22 mouse cellular contexts compared by ENCODE assay signal in the genomic region with DNA sequence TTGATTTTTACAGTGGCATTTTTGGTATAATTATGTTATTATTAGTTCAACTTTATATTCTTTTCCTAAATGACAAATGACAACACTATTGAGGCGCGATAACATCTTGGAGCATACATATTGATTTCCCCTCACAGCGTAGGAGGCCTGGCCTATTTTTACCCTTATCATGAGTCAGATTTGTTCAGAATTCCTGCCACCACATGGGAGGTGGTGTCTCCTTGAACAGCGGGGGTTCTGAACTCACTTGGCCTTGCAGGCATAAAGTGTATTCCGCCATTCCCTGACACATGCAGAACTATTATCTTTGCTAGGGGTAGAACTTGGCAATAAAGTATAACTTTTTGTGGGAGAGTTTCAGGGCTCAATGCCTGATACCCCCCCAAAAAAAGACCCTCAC. TPM values are rescaled to one million over a fixed set of nuclear protein-coding genes. Genes with fewer than 3 reads are reported as not detected.
DNase-seq lines count a peak whose midpoint lies in the region; ATAC-seq lines count a peak whose summit lies in the region.
"Had no signal": no experiment of that assay in that cellular context is flagged by ENCODE, and none has a peak within 500 bp of the region (broad histone marks: within the 10 kb centered on the region; RNA-seq: fewer than 3 reads in every experiment).

No protein-coding gene starts in this region.

- no peak overlapping the region for H3K4me2 ChIP-seq in forebrain, embryonic 16.5 days (ENCODE audit: low read length)
- H3K4me2 ChIP-seq: embryonic facial prominence, embryonic 15.5 days; hindbrain, embryonic 13.5 days had no signal

- H3K4me3 ChIP-seq in forebrain, embryonic 16.5 days (replicated peaks; ENCODE audit: low read length) = no peak overlapping the region
- H3K4me3 ChIP-seq: embryonic facial prominence, embryonic 15.5 days; erythroblast, embryonic 14.5 days; forebrain, embryonic 10.5 days; heart, embryonic 10.5 days; hindbrain, embryonic 13.5 days had no signal

- peak; percentile 72 for DNase-seq in adrenal gland, adult 2 months
- no peak for DNase-seq in adrenal gland, postnatal 4 days (ENCODE audit: low spot score in 2 of 2)
- peak; percentile 66 for DNase-seq in layer of hippocampus, adult 9-11 months
- no peak for DNase-seq in layer of hippocampus, postnatal 25 days (ENCODE audit: extremely low spot score in 1 of 2, low spot score in 1 of 2)
- peak; percentile 29 for DNase-seq in adrenal gland, postnatal 10 days
- peak; percentile 78 for DNase-seq in brain, adult 2 months (ENCODE audit: low read depth, low spot score)
- DNase-seq in urinary bladder, adult 18-20 months (ENCODE audit: low spot score in 2 of 2) = no peak
- DNase-seq: cerebellum, adult 2 months; cerebellum, postnatal 14 days; embryo, embryonic 11 days; gastrocnemius, postnatal 36 days; heart, adult 18-20 months; heart, postnatal 10 days had no signal

- no peaks in the 10 kb centered on the region for H3K9me3 ChIP-seq in forebrain, embryonic 16.5 days (ENCODE audit: control insufficient read depth, low read length)
- H3K9me3 ChIP-seq: embryonic facial prominence, embryonic 15.5 days; forebrain, embryonic 10.5 days; heart, embryonic 10.5 days; hindbrain, embryonic 13.5 days had no signal

- no peak overlapping the region for H3K27ac ChIP-seq in forebrain, embryonic 16.5 days (ENCODE audit: low read length)
- H3K27ac ChIP-seq: embryonic facial prominence, embryonic 15.5 days; forebrain, embryonic 10.5 days; heart, embryonic 10.5 days; hindbrain, embryonic 13.5 days had no signal

- H3K36me3 ChIP-seq in forebrain, embryonic 16.5 days (ENCODE audit: control insufficient read depth, insufficient read depth) = no peaks in the 10 kb centered on the region

- no peaks in the 10 kb centered on the region; the same call in 1 of the 2 replicates for H3K4me1 ChIP-seq in forebrain, embryonic 16.5 days (replicated peaks; ENCODE audit: control insufficient read depth, insufficient read depth, low read length)

- H3K27me3 ChIP-seq in forebrain, embryonic 16.5 days (replicated peaks; ENCODE audit: control insufficient read depth, insufficient read depth, low read length) = no peaks in the 10 kb centered on the region
- H3K27me3 ChIP-seq: embryonic facial prominence, embryonic 15.5 days; hindbrain, embryonic 13.5 days had no signal

- no peak overlapping the region for H3K9ac ChIP-seq in forebrain, embryonic 16.5 days (replicated peaks; ENCODE audit: low read depth, low read length)
- H3K9ac ChIP-seq: embryonic facial prominence, embryonic 15.5 days; hindbrain, embryonic 13.5 days had no signal

- ATAC-seq in forebrain, embryonic 16.5 days = no peak
- ATAC-seq: forebrain, embryonic 14.5 days; intestine, embryonic 16.5 days had no signal

- WGBS in forebrain, embryonic 16.5 days = 95% methylated on average over 5 of the region's 5 CpGs

RNA-seq across cellular contexts. Expression of gene Fam171a1, which starts 30.3 kb away (rescaled TPM):
- 10 to 100 TPM; 24.6 to 35.2 TPM for total RNA-seq in adrenal gland, adult 2 months (2021)
- polyA plus RNA-seq in adrenal gland, adult 2 months (2012; rRNA removed) = 14.7 and 15.4 TPM in 2 replicates
- 10 to 100 TPM; 46.7 to 50.3 TPM for total RNA-seq in adrenal gland, postnatal 4 days (2021)
- 10 to 100 TPM; 68.2 to 69.2 TPM for total RNA-seq in layer of hippocampus, postnatal 25 days (2021)
- total RNA-seq in adrenal gland, postnatal 10 days (2021) = 10 to 100 TPM; 26.0 to 31.5 TPM
- 30.8 and 32.3 TPM in 2 replicates for polyA plus RNA-seq in forebrain, embryonic 16.5 days (2015; fragmentation: Nextera tagmentation; extraction: Ambion mirVana)
- total RNA-seq: MEL had no signal

Comparison
In these comparisons a context has a peak if more than half of its experiments do, and no peak if none do; other contexts are left out.
1. DNase-seq: peak in adrenal gland, adult 2 months (single experiment), layer of hippocampus, adult 9-11 months (single experiment), adrenal gland, postnatal 10 days (single experiment) and brain, adult 2 months (single experiment); none in adrenal gland, postnatal 4 days (0 of 2), layer of hippocampus, postnatal 25 days (0 of 2) and urinary bladder, adult 18-20 months (0 of 2).